ENCODE assay signal across 9 mouse cellular contexts in genomic region chr7:126277536-126278295, GRCm38 (mm10). TPM values are rescaled to one million over a fixed set of nuclear protein-coding genes. Genes with fewer than 3 reads are reported as not detected.
A peak's percentile ranks its signal among the peaks of the same experiment; 100 is the strongest.
DNase-seq lines count a peak whose midpoint lies in the region; ATAC-seq and TF ChIP-seq lines count a peak whose summit lies in the region.
"Had no signal": no experiment of that assay in that cellular context is flagged by ENCODE, and none has a peak within 500 bp of the region (broad histone marks: within the 10 kb centered on the region; RNA-seq: fewer than 3 reads in every experiment).

No protein-coding gene starts in this region.

- peaks cover 11% of the 10 kb centered on the region for H3K27me3 ChIP-seq in CH12.LX (replicated peaks)
- H3K27me3 ChIP-seq in hindbrain, embryonic 13.5 days = no peaks in the 10 kb centered on the region

- 48% methylated on average over 22 of the region's 22 CpGs for WGBS in hindbrain, embryonic 13.5 days

- H3K27ac ChIP-seq in CH12.LX (ENCODE audit: insufficient read depth, low read depth) = peak overlapping the region; percentile 85; the same call in 1 of the 2 replicates
- H3K27ac ChIP-seq in hindbrain, embryonic 13.5 days = peak overlapping the region; percentile 18
- H3K27ac ChIP-seq in left cerebral cortex, adult 2 months = no peak overlapping the region; the same call in 1 of the 2 replicates

- H3K9me3 ChIP-seq in CH12.LX (replicated peaks; ENCODE audit: low read length) = no peaks in the 10 kb centered on the region
- no peaks in the 10 kb centered on the region for H3K9me3 ChIP-seq in hindbrain, embryonic 13.5 days

- no peak for TF ChIP-seq POLR2A in CH12.LX (IDR thresholded peaks at IDR 0.05; ENCODE audit: low read depth, low read length)

- H3K4me1 ChIP-seq in CH12.LX (ENCODE audit: control insufficient read depth in 1 of 2, insufficient read depth in 2 of 2) = peaks cover 37 to 89% of the 10 kb centered on the region in 2 experiments
- H3K4me1 ChIP-seq in hindbrain, embryonic 13.5 days (replicated peaks) = peaks cover 85% of the 10 kb centered on the region

- dilution Hi-C loops in CH12.LX (cut with MboI; ENCODE audit: extremely low pct_ligation_motif_present, extremely low pct_unique_long_range_greater_than_20kb, low sequenced_read_pairs) = no loop called here

- DNase-seq in B cell, adult 2 months = peak; percentile 57 to 59
- peak; percentile 80 for DNase-seq in CH12.LX (ENCODE audit: extremely low read depth)
- DNase-seq in kidney, postnatal 4 days = peak; percentile 30 to 49
- no peak for DNase-seq in urinary bladder, postnatal 25 days (ENCODE audit: low spot score)
- no peak for DNase-seq in heart, adult 9 months (ENCODE audit: low spot score in 2 of 2)
- no peak for DNase-seq in left cerebral cortex, adult 2 months (ENCODE audit: extremely low spot score in 1 of 2, low spot score in 2 of 2)
- DNase-seq in gastrocnemius, postnatal 14 days = no peak
- DNase-seq: liver had no signal

- peaks cover 0 to 6% of the 10 kb centered on the region in 2 experiments for H3K36me3 ChIP-seq in CH12.LX (replicated peaks in 1 of 2; ENCODE audit: control insufficient read depth in 1 of 2, insufficient read depth in 1 of 2, low read length in 1 of 2)
- H3K36me3 ChIP-seq in hindbrain, embryonic 13.5 days = peaks cover 73% of the 10 kb centered on the region

- TF ChIP-seq EP300 in CH12.LX (IDR thresholded peaks at IDR 0.05; ENCODE audit: low read length) = peak; percentile 73

- peak overlapping the region; percentile 70 for H3K4me2 ChIP-seq in CH12.LX (ENCODE audit: insufficient read depth, low read depth, poor library complexity, severe bottlenecking)
- peak overlapping the region; percentile 100 for H3K4me2 ChIP-seq in hindbrain, embryonic 13.5 days

- intact Hi-C loops in left cerebral cortex, adult 2 months (cut with DNase I) = no loop called here
- intact Hi-C loops in gastrocnemius, postnatal 14 days (cut with DNase I; ENCODE audit: low total_unique reads) = no loop called here

- no peak for ATAC-seq in hindbrain, embryonic 13.5 days (ENCODE audit: low FRiP score)

- no peak for TF ChIP-seq RAD21 in CH12.LX (IDR thresholded peaks at IDR 0.05; ENCODE audit: low read depth, low read length)

- no peaks in the 10 kb centered on the region for H3K79me2 ChIP-seq in CH12.LX (replicated peaks; ENCODE audit: control insufficient read depth, extremely low read depth, insufficient read depth, poor library complexity, severe bottlenecking)

- TF ChIP-seq CTCF in CH12.LX (conservative IDR thresholded peaks at IDR 0.05 in 1 of 2, IDR thresholded peaks at IDR 0.05 in 1 of 2; ENCODE audit: low read depth in 2 of 2, low read length in 2 of 2) = no peak
- TF ChIP-seq CTCF in left cerebral cortex, adult 2 months (IDR thresholded peaks at IDR 0.05) = no peak

- no peak overlapping the region for H3K4me3 ChIP-seq in CH12.LX (replicated peaks in 1 of 3; ENCODE audit: low read depth in 2 of 3, low read length in 2 of 3, poor library complexity in 1 of 3)
- H3K4me3 ChIP-seq in hindbrain, embryonic 13.5 days = peak overlapping the region; percentile 99
- no peak overlapping the region for H3K4me3 ChIP-seq in left cerebral cortex, adult 2 months

- in situ Hi-C loops in CH12.LX (cut with MboI; ENCODE audit: low pct_ligation_motif_present, low pct_unique_long_range_greater_than_20kb, low sequenced_read_pairs) = no loop called here

- no peak overlapping the region; the same call in 1 of the 2 replicates for H3K9ac ChIP-seq in CH12.LX (ENCODE audit: insufficient read depth, low read depth)
- peak overlapping the region; percentile 100 for H3K9ac ChIP-seq in hindbrain, embryonic 13.5 days

TF ChIP-seq in CH12.LX, 34 proteins besides CTCF, POLR2A, EP300 and RAD21:
- TF ChIP-seq BHLHE40 (IDR thresholded peaks at IDR 0.05; ENCODE audit: low read depth, low read length) = peak; percentile 96
- 0 out of 2 replicates have a peak, but pooled peaks have one; percentile 48 for TF ChIP-seq ZMIZ1 (IDR thresholded peaks at IDR 0.05; ENCODE audit: low read depth, low read length)
- TF ChIP-seq E2F4 (IDR thresholded peaks at IDR 0.05; ENCODE audit: insufficient replicate concordance, low read depth, low read length) = no peak
- TF ChIP-seq JUN (IDR thresholded peaks at IDR 0.05; ENCODE audit: insufficient read depth, low read depth, low read length) = no peak; the same call in 1 of the 2 replicates
- peak; percentile 83 for TF ChIP-seq ETS1 (conservative IDR thresholded peaks at IDR 0.05; ENCODE audit: low read depth, low read length)
- peak; percentile 82; the same call in 1 of the 2 replicates for TF ChIP-seq RCOR1 (conservative IDR thresholded peaks at IDR 0.05; ENCODE audit: low read depth, low read length)
- no peak for TF ChIP-seq ZC3H11A (IDR thresholded peaks at IDR 0.05; ENCODE audit: low read depth, low read length)
- TF ChIP-seq PAX5 (IDR thresholded peaks at IDR 0.05; ENCODE audit: low read length) = no peak
- no peak for TF ChIP-seq ZKSCAN1 (IDR thresholded peaks at IDR 0.05; ENCODE audit: borderline replicate concordance, low read depth, low read length)
- TF ChIP-seq POLR2AphosphoS2 (IDR thresholded peaks at IDR 0.05; ENCODE audit: low read depth, low read length) = no peak
- peak; percentile 67 for TF ChIP-seq USF1 (IDR thresholded peaks at IDR 0.05; ENCODE audit: low read depth, low read length)
- TF ChIP-seq MEF2A (IDR thresholded peaks at IDR 0.05; ENCODE audit: borderline replicate concordance, low read depth, low read length) = peak; percentile 81
- no peak for TF ChIP-seq NELFE (IDR thresholded peaks at IDR 0.05; ENCODE audit: low read depth, low read length)
- 0 out of 2 replicates have a peak, but pooled peaks have one; percentile 14 for TF ChIP-seq NRF1 (IDR thresholded peaks at IDR 0.05; ENCODE audit: low read depth, low read length)
- peak; percentile 82 for TF ChIP-seq MAX (IDR thresholded peaks at IDR 0.05; ENCODE audit: low read length)
- TF ChIP-seq ZNF384 (IDR thresholded peaks at IDR 0.05; ENCODE audit: low read depth, low read length) = no peak
- TF ChIP-seq MYC (IDR thresholded peaks at IDR 0.05; ENCODE audit: low read depth, low read length) = peak; percentile 73; the same call in 1 of the 2 replicates
- no peak; the same call in 1 of the 2 replicates for TF ChIP-seq UBTF (IDR thresholded peaks at IDR 0.05; ENCODE audit: low read depth, low read length)
- TF ChIP-seq CHD1 (IDR thresholded peaks at IDR 0.05; ENCODE audit: low read depth, low read length) = no peak
- TF ChIP-seq SMC3 (IDR thresholded peaks at IDR 0.05; ENCODE audit: low read depth, low read length) = no peak
- no peak for TF ChIP-seq HCFC1 (IDR thresholded peaks at IDR 0.05; ENCODE audit: low read depth, low read length)
- TF ChIP-seq CHD2 (IDR thresholded peaks at IDR 0.05; ENCODE audit: low read length) = no peak; the same call in 1 of the 2 replicates
- TF ChIP-seq GABPA (IDR thresholded peaks at IDR 0.05; ENCODE audit: insufficient replicate concordance, low read depth, low read length) = no peak
- peak; percentile 59 for TF ChIP-seq ELF1 (IDR thresholded peaks at IDR 0.05; ENCODE audit: low read depth, low read length)
- peak; percentile 87 for TF ChIP-seq TCF12 (IDR thresholded peaks at IDR 0.05; ENCODE audit: low read depth, low read length)
- peak; percentile 61 for TF ChIP-seq MAFK (IDR thresholded peaks at IDR 0.05; ENCODE audit: insufficient replicate concordance, low read length)
- 0 out of 2 replicates have a peak, but pooled peaks have one; percentile 14 for TF ChIP-seq JUND (conservative IDR thresholded peaks at IDR 0.05; ENCODE audit: low read depth, low read length)
- TF ChIP-seq KAT2A (IDR thresholded peaks at IDR 0.05; ENCODE audit: insufficient replicate concordance, low read length) = no peak
- peak; percentile 64; the same call in 1 of the 2 replicates for TF ChIP-seq MXI1 (IDR thresholded peaks at IDR 0.05; ENCODE audit: low read depth, low read length)
- peak; percentile 80 for TF ChIP-seq IRF4 (IDR thresholded peaks at IDR 0.05; ENCODE audit: low read depth, low read length)
- TF ChIP-seq SIN3A (IDR thresholded peaks at IDR 0.05; ENCODE audit: low read length) = peak; percentile 47; the same call in 1 of the 2 replicates
- TF ChIP-seq MAZ (IDR thresholded peaks at IDR 0.05; ENCODE audit: low read depth, low read length) = no peak
- TF ChIP-seq TBP (conservative IDR thresholded peaks at IDR 0.05; ENCODE audit: low read depth, low read length) = peak; percentile 69
- peak; percentile 57 for TF ChIP-seq USF2 (conservative IDR thresholded peaks at IDR 0.05; ENCODE audit: low read depth, low read length)

RNA-seq across cellular contexts. Expression of gene Sbk1, which starts 5.3 kb away (rescaled TPM):
- total RNA-seq in CH12.LX (2012; rRNA removed) (4.5 and 4.7 TPM in 2 replicates), CH12.LX (2014; rRNA removed) (1.6 and 2.1 TPM in 2 replicates)
- polyA plus RNA-seq in CH12.LX (2012; ENCODE audit: insufficient read length, low read depth) = 3.4 and 4.2 TPM in 2 replicates
- polyA plus RNA-seq in hindbrain, embryonic 13.5 days (2015; fragmentation: Nextera tagmentation; extraction: Ambion mirVana) = 248 and 253 TPM in 2 replicates
- 10 to 100 TPM; 65.3 to 85.8 TPM for total RNA-seq in left cerebral cortex, adult 2 months (2021)
- total RNA-seq in gastrocnemius, postnatal 14 days (2021) = 10 to 100 TPM; 22.4 to 35.2 TPM

Comparison
In these comparisons a context has a peak if more than half of its experiments do, and no peak if none do; other contexts are left out.
1. DNase-seq: peak in B cell, adult 2 months (2 of 2), CH12.LX (single experiment) and kidney, postnatal 4 days (2 of 2); none in urinary bladder, postnatal 25 days (single experiment), heart, adult 9 months (0 of 2), left cerebral cortex, adult 2 months (0 of 2) and gastrocnemius, postnatal 14 days (single experiment).
2. RNA of gene Sbk1, which starts 5.3 kb away (total RNA-seq): 65.3 to 85.8 TPM in left cerebral cortex, adult 2 months and 22.4 to 35.2 TPM in gastrocnemius, postnatal 14 days; 1.6 to 4.7 TPM in CH12.LX; every median in the first group is over 4 times any median in the second.